Mouse (Mus musculus): ENCODE results near the gene Trit1.

Gene Trit1

DNA sequence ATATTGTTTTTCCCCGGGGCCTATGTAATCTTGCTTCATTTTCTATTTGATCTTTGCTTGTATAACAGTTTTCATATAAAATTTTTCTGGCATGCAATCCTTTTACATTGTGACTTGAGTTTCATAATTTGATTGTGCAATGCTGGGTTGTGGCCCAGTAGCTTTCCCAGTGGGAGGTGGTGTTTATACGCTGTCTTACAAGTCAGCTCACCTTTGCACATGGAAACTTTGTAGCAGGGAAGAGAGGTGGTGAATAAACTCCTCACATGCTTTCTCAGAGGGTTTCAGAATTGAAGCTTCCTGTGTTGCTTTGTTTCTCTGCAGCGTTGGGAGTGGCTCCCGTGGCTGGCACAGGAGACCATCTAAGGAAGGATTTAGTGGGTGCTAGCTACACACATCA, 28.4 kb downstream of the Trit1 start:
- no peak for DNase-seq (ENCODE audit: low read depth, low spot score)

DNA sequence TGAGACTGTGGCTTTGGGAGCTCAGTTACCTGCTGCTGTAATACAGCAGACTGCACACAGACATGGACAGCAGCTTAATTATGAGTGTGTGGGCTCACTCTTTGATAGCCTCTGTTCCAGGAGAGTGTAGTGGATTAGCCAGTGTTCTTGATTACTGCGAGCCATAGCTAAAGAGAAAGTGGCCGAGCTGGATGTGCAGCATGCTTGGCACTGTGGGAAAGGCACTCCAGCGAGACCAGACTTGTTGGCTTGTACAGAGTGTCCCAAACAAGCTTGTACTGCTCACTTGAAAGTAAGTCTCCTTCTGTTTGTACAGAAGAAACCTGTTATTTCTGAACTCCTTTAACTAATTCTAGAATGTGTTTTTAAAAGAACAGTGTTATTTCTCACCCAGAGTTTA, 29.9 kb downstream of the Trit1 start:
- DNase-seq (ENCODE audit: low read depth, low spot score), result no peak

DNA sequence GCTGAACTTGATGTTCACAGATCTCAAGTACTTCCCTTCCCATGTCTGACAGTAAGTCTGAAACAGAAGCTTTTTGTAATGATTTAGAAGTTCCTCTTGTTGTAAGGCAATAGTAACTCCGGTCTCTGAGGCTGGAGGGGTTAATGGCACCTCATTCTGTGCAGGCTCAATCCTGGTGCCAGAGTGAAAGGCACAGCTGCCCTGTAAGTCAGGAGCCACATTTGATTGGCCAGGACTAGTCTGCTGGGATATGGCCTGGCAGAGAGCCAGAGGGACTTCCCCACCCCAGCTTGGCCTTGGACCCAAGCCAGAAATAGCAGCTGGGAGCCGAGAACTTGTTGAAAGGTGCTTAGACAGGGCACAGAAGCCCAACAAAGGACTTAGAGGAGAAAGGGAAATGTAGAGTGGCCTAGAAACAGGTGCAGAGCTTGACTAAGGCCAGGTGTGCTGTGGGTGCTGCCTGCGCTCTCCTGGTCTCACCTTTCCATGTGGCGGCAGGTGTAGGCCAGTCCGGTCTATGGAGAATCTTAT, 34.3 kb downstream of the Trit1 start:
- DNase-seq (ENCODE audit: low read depth, low spot score), result no peak

DNA sequence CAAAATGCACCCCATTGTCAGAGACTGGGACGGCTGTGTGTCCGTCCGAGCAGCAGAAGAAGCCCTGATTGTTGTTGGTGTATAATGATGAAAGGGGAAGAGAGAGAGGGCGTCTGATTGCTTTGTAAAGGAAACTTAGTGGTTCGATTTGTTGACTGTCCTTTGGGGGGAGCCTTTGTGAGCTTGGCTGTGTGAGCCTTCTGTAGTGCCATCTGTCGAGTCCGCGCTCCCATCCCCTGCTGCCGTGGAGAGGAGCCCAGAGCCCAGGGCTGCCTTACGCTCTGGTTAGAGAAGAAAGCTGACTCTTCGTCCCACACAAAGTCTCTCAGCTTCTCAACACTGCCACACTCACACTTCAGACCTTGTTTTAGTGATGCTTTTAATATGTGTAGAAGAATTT, 36.8 kb downstream of the Trit1 start:
- DNase-seq (ENCODE audit: low read depth, low spot score), result no peak

DNA sequence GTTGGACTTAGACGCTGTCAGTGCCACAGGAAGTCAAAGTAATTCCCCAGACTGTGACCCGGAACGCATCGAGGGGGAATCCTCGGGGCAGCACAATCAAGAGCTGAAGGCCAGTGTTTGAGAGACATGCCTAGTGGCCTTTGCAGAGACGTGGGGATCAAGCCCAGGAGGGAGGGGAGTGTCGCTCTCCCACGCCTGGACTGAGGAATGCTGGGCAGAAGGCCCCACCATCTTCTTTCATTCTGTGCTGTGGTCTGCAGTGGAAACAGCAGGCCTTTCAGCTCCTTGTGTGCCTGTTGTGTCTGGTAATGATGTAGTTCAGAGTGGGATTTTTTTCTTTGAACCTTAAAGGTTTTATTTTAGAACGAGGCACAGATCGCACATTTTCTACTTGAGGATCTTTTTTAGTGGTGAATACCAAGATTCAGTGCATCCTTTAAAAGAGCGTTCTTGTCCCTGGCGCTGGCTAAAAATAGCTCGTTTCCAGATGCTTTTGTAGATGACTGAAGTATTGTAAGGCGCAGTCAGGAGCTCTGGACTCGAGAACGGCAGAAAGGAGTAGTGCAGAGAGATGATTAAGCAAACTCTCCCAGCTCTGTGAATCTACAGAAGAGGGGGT, 37.9 kb downstream of the Trit1 start:
- DNase-seq (ENCODE audit: low read depth, low spot score), result no peak

DNA sequence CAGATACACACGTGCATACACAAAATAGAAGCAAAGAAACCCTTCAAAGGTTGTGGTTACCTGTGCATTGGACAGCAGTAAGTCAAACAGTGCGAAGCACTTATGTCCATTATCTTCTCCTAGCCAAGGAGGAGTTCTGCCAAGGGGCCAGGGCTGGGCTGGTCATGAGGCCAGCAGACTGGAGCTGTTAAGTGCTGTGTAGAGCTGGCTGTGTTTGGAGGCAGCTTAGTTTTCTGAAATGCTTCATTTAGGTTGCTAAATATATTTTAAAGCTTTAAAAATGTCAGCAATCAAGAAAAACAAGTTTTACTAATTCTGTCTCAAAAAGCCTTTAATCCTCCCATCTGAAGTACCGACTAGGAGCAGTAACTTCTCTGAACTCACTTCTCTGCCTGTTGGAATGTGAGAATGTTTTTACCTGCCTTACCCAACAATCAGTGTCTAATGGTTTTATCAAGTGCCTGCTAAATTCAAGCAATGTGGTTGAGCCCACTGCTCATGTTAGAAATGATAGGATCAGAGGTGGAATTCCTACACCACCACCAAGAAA, 40.2 kb downstream of the Trit1 start:
- DNase-seq (ENCODE audit: low read depth, low spot score), result no peak

DNA sequence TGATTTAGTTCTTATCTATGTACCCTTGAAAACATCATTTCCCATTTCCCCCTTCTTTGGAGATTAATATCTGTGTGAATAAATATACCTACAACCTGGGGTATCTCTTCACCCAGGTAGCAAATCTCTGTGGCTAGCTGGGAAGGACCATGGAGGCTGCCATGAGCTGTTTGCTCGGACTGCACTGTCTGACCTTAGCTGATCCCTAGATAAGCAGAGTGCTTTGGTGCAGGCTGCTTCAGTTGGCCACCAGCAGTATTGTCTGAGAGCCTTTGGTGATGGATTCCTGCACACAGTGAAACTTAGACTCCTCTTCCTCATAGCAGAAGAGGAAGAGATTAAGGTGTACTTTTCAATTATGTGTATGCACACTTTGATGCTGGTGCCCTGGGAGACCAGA, 41.6 kb downstream of the Trit1 start:
- DNase-seq (ENCODE audit: low read depth, low spot score), result no peak

DNA sequence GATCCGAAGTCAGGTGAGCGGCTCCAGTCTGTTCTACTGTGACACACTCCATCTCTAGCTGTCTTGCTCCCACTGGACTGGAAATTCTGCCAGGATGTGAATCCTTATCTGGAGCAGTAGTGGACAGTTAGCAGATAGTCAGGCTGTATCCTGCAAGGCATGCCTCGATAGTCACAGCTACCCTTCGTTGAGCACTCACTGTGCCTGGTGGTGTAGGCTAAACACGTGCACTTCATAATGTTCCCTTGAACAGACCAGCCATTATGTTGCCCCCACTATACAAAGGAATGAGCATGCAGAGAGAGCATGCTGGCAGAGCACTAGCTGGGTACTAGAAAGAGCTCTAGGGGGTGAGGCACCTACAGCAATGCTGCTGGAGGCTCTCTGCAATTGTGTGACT, 45.3 kb downstream of the Trit1 start:
- DNase-seq (ENCODE audit: low read depth, low spot score), result no peak

DNA sequence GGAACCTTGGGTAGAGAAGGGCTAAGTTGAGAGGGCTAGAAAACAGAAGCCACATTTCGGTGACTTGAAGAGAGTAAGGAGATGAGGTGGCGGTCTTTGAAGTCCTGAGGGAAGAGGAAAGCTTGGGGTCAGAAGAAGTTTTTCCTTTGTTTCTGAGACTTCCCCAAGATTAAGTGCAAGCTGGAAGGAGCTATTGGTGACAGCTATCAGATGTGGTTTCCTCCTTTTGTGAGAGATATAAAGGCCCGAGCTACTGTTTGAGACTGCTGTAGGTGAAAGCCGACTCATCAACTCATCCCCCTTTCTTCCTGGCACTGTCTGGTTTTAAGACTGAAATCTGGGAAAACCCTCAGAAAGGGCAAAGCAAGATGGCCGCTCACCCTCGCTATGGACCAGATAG, 52.2 kb downstream of the Trit1 start:
- no peak for DNase-seq (ENCODE audit: low read depth, low spot score)

DNA sequence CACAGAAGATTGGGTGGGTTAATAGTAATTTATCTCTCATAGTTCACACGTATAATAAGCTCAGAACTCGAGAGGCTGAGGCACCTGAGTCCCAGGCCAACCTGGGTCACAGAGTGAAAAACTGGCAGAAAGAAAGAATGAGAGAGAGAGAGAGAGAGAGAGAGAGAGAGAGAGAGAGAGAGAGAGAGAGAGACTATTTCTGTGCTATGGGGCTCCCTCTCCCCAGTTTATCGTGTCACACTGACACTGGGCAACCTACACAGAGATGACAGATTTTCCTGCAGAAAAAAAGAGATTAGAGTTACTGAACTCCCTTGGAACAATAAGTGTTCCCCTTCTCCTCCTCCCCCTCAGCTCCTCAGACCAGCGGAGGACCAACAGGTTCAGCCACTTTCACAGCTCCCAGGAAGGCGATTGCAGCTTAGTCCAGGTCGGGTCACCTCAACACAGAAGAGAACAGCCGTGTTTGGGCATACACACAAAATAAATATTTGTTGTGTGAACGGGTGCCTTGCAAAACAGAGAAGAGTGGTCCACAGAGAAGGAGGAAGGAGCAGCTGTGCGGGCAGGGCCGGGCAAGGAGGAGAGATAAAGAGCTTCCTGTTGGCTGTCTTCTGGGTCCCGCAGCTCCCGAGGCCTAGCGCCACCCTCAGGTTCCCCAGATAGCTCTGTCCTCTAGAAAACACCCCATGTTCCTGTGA, 55.0 kb downstream of the Trit1 start:
- no peak for DNase-seq (ENCODE audit: low read depth, low spot score)

DNA sequence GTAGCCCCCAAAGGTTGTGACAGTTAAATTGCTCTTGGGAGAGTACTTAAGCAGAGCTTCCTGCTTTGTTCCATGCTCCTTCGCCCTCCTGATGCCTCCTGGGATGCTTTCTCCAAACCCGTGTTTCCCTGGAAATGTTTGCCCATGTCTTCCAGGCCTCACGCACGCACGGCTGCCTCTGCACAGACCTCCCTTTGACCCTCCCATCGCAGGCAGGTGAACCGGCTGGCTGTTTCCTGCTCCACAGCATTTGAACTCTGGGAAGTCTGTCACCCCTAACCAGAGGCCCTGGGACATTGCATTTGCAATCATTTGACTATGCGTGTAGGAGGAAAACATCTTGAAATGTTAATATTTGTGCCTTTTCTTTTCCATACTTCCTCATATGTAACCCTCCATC, 60.5 kb downstream of the Trit1 start:
- DNase-seq (ENCODE audit: low read depth, low spot score), result no peak

DNA sequence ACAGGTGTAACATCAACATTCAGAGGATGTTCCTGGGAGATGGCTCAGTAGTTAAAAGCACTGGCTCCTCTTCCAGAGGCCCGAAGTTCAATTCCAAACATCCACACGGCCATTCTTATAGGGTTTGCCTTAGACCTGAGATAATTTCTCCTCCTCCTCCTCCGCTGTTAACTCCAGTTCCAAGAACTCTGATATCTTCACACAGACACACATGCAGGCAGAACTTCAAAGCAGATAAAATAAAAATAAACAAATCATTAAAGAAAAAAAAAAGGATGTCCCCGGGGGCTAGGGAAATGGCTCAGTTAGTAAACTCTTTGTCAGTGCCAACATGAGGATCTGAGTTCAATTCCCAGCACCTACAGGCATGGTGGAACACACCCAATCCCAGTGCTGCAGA, 61.8 kb downstream of the Trit1 start:
- DNase-seq (ENCODE audit: low read depth, low spot score), result no peak

DNA sequence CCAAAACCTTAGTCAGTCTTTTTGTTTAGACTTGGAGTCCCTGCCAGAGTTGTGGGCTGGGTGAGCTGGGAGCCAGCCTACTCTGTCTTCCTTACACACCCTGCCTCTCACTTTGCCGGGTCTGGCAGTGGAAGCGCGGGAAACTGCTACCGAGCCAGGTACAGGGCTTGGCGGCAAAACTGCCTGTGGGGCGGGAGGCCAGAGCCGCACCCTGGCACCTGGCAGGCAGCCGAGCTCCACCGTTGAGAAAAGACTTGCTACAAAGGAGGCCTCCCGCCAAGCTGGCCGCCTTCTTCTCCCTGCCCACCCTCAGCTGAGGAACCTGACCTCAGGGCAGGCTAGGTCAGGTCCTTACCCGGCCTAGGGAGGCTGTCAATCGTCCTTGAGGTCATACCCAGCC, 64.4 kb downstream of the Trit1 start:
- no peak for DNase-seq (ENCODE audit: low read depth, low spot score)

DNA sequence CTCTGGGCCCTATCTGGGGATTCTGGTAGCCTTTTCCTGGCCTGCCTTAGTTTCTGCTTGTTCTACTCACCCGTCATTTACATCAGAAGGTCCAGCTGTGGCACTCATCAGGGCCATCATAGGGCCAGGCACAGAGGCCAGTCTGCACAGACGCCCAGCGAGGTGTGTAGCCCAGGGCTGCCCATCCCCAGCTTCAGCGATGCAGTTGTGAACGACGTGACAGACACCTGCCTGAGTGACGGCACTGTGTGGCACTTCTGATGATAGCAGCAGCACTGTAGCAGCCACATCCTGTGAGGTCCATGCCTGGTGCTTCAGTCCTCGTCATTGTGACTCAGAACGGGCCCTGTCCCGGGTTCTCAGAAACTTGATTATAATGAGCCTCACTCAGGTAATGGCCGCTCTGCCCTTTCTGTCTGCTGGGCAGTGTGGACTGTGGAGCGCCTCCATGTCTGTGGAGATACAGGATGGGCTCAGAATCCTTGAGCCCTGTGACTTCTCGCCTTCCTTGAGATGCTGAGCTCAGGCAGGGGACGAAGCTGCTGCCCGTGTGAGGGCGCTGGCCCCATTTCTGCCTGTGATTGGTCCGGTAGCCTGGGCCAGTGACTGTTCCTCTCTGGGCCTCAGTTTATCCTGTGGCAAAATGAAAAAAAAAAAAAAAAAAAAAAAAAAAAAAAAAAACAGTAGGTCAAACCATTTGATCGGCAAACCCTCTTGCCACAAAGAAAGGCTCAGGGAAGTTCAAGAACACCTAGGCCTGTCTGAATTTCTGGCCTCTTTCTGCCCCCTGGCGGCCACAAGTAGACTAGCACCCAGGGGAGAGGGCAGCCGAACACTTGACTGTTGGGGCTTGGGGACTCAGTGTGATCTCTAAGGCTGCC, 66.1 kb downstream of the Trit1 start:
- DNase-seq (ENCODE audit: low read depth, low spot score), result no peak

DNA sequence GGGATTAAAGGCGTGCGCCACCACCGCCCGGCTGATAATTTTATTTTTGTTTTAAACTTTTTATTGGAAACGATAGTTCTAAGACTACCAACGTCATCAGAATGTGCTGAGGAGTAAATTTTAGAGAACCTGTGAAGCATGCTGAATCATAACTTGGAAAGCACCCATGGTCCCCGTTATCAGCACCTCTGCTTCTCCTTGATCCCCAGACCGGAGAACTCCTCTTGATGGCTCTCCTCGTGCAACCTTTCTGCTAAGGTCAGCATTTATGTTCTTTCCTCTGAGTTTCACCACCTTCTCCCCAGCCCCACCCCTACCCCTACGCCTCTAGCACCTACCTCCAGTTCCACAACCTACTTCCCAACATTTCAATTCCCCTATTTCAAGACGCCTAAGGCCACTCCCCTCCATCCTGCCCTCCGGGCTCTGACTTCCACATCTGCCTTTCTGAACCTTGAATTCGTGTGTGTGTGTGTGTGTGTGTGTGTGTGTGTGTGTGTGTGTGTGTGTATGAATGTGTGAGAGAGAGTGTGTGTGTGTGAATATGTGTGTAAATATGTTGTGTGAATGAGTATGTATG, 67.0 kb downstream of the Trit1 start:
- no peak for DNase-seq (ENCODE audit: low read depth, low spot score)

DNA sequence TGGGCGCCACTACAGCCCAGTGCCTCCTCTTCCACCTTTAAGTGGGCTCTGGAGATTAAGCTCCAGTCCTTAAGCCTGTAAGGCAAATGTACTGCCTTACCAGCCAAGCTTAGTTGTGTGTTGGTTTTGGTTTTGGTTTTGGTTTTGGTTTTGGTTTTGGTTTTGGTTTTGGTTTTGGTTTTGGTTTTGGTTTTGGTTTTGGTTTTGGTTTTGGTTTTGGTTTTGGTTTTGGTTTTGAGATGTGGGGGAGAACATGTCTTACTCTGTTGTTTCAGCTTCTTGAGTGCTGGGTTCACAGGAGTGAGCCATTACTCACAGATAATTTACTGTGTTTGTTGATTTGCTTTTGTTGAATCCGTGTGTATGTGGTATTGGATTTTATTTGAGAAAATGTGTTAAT, 68.9 kb downstream of the Trit1 start:
- no peak for DNase-seq (ENCODE audit: low read depth, low spot score)

DNA sequence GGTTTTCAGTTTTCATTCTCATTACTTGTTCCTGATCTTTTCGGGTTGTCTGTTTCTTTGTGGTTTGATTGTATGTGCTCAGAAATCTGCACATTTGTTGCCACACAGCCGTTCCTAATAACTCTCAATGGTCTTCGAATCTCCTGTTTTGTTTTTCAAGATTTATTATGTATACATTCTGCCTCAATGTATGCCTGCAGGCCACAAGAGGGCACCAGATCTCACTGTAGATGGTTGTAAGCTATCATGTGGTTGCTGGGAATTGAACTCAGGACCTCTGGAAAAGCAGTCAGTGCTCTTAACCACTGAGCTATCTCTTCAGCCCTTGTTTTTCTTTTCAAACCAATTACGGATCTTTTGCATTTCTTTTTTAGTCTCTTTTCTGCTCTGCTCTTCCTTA, 70.0 kb downstream of the Trit1 start:
- DNase-seq (ENCODE audit: low read depth, low spot score), result no peak

DNA sequence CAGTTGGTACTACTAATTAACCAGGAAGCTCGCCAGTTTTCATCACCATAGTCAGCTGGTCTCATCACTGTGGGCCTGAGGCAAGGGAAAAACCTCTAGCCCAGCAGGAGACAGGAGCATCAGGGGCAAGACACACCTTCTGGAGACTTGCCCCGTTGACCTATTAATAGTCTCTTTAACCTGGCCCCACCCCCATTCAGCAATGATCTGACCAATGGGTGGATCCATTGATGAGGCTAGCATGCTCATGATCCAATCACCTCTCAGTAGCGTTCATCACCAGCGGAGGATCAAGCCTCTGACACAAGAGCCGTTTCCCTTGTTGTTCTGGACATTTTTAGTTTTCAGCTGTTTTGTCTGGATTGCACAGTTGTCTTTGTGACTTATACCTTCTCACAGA, 76.2 kb downstream of the Trit1 start:
- no peak for DNase-seq (ENCODE audit: low read depth, low spot score)

DNA sequence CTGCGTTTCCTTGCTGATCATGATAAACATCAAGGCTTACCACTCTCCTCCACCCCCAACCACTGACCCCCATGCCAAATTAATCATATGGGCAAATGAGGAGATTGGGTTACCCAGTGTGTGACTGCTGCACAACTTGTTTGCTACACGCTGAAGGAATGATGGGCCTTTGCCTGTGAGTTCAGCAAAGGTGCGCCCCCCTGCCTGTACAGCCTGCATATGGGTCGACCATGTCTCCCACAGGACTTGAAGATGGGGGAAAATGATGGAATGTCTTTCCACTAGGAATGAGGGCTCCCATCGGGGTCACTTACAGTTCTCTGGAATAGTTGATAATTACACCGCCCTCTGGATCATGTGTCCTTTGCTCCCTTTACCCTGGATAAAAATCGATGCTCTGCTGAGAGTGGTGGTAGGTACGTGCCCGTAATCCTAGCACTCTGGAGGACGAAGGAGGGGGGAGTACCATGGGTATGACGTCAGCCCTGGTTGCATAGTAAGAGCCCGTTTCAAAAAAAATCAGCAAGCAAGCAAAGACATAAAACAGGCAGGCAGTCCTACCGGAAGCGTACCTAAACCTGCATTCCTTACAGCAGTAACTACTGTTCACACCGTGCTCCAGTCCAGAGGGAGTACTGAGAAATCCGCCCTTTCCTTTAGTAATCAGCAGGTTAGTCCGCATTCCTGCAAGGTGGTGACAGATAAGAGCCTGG, 76.8 kb downstream of the Trit1 start:
- no peak for DNase-seq (ENCODE audit: low read depth, low spot score)

DNA sequence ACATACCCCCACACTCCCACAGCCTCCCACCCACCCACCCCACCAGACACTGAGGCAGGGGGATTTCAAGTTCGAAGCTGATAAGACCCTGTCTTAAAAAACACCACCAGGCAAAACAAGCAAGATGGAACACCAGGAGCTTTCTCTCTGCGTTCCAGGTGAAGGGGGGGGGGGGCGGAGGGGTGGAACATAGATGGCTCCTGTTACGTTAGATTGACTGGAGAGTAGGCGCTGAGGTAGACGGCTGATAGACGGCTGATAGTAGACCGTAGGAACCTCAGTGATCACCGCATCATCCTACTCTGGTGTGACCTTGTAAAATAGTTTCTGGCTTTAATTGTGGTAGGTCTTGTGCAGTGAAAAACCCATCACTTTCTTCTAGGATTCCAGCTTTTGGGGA, 77.5 kb downstream of the Trit1 start:
- DNase-seq (ENCODE audit: low read depth, low spot score), result no peak

Measured in WW6 (cell line).